Mouse (Mus musculus) layer of hippocampus, postnatal 36 days (tissue): Measurements from ENCODE around the gene Usp49. TPM values are rescaled to one million over a fixed set of nuclear protein-coding genes. Genes with fewer than 3 reads are reported as not detected.
A peak's percentile ranks its signal among the peaks of the same experiment; 100 is the strongest.
"Not testable (repeated sequence)": the region's sequence is repeated elsewhere in the genome, so short reads cannot be mapped to it uniquely, and the experiment has no call there.

Experiments
- DNase-seq, 2 experiments: peaks; one replicate each; pipeline ENCODE4 v3.0.0; 2022
- total RNA-seq, 2 experiments: library from RNA; stranded (reverse); gene quantifications; 2 replicates each; pipeline ENCODE4 v1.2.3; 2021

Usp49 gene
- 10 to 100 TPM; 10.5 to 11.5 TPM for total RNA-seq

DNA sequence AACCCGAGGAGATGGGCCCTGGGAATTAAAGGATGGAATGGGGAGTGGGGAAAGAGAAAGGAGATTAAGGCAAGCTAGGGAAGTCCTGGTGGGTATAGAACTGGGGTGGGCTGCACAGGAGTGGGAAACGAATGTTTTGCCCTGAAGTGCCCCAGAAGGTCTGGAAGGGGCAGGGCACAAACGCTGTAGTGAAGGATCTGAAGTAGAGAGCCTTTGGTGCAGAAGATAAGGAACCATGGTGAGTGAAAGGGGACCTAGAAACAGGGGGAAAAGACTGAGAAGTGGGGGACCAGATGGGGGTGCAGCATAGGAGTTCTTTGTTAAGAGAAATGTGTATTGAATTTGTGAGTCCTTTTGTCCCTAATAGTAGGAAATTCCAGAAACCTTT lies at the start of gene Usp49:
Gene Usp49 (plus strand): TSS at position 13 of the 388 bp plus-strand sequence.
- DNase-seq = no peak

DNA sequence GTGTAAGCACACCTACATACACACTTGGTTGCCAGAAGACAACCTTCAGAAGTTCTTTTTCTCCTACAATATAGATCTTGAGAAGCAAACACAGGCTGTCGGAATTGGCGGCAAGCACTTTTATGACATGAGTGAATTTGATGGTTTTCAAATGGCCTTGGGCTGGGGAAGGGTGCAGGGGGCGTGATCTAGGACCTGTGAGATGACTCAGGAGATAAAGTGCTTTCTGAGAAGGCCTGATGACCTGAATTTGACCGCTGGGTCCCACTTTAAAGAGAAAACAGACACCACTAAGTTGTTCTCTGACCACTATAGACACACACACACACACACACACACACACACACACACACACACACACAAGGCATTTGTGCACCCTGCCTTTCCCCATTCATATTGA lies 49.5 kb upstream of the Usp49 start:
- no peak for DNase-seq

DNA sequence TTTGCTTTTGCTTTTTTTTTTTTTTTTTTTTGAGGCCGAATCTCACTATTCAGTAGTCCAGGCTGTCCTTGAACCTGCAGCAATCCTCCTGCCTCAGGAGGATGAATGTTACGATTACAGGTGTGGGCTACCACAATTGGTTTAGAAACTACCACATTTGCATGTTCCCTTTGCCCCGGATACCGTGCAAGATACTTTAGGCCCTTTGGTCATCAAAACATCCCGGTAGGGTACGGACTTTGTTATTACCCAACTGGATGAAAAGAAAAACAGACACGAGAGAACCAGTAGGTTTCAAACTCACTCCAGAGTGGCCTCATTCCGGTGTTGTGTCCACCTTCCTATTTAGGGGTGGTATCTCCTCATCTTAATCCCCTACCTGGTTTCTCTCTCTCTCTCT lies 42.0 kb upstream of the Usp49 start:
- no peak for DNase-seq

DNA sequence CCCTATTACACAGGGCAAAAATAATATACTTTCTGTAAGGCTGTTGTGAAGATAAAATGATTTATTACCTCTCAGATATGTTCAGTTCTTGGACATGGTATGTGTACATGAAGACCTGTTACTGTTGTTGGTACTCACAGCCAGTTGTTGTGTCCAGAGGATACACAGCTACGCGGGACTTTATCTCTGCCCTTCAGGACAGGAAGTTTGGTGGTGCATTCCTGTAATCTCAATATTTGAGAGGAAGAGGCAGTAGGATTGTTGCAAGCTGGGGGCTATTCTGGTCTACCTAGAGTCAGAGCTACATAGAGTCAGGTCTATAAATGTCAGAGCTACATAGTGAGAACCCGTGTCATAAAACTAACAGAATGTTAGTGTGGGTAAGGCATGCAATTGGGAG lies 39.4 kb upstream of the Usp49 start:
- no peak for DNase-seq

DNA sequence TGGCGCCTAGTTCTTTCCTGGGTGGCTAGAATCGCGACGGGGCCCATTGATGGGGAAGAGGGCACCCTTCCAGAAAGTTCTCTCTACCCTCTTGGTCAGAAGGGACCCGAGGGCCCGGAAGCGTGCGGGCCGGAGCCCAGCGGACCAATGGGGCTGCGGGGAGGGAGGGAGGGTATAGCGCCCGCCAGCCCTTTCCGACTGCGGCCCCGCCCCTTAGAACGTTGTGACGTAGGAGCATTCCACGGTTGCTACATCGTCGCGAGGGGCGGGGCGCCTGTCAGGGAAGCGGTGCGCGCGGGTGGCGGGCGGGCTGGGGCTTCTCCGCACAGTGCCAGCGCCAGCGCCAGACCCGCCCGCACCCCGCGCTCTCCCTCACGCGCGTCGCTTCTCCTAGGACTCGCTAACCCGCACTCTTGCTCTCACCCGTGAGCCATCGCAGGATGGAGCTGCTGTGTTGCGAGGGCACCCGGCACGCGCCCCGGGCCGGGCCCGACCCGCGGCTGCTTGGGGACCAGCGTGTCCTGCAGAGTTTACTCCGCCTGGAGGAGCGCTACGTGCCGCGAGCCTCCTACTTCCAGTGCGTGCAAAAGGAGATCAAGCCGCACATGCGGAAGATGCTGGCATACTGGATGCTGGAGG lies 37.2 kb upstream of the Usp49 start:
- peak; percentile 86 to 89 for DNase-seq

DNA sequence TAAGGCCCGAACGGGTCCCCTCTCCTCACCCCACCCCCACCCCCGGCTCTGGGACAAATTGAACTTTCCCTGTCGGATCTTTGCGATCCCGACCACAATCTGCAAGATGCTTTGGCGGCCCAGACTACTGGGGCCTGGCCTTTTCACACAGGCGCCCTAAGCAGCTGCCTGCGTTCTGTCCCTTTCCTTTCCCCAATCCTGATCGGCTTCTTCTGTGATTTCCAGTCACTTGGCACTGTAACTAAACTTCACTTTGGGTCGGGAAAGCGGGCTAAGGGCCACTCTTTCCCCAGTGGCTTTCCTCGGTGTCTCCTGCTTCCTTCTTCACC lies 36.7 kb upstream of the Usp49 start:
- no peak for DNase-seq

DNA sequence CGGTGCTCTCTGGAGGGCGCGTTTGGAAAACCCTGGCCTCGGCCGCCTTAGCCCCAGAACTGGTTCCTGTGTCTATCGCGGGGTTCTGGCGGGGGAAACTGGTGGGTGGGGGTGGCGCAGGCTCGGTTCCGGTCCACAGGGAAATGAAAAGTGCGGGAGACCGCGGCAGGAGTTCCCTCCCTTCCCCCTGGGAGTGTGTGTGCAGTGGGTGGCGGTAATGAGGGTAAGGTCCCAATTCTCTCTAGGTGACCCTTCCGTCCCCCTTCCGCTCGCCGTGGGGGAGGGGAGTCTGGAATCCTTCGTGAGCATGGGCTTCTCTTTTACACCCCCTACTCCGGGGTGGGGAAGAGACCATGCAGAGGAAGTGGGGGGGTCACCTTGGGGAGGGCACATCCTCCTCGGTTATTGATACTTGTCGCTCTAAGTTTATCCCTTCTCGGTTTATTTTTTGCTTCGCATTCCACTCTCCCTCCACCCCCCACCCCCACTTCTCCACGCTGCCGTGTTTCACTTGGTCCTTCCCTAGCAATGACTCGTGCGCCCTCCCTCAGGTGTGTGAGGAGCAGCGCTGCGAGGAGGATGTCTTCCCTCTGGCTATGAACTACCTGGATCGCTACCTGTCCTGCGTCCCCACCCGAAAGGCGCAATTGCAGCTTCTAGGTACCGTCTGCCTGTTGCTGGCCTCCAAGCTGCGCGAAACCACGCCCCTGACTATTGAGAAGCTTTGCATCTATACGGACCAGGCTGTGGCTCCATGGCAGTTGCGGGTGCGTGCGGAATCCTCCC lies 36.1 kb upstream of the Usp49 start:
- DNase-seq = peak in 1 of 2 experiments; percentile 31

DNA sequence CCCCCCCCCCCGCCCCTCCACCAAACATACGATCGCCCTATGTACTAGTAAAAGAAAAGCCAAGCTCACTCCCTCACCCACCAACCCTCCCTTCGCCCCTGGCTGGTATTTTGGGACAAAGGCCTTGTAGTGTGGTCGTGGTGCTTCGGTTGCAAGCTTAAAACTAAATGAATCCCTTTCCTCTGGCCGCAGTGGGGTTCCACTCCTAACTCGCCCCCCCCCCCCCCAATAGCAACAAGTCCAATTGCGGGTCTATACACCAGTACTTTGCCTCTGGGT lies 35.6 kb upstream of the Usp49 start:
- DNase-seq = no peak

DNA sequence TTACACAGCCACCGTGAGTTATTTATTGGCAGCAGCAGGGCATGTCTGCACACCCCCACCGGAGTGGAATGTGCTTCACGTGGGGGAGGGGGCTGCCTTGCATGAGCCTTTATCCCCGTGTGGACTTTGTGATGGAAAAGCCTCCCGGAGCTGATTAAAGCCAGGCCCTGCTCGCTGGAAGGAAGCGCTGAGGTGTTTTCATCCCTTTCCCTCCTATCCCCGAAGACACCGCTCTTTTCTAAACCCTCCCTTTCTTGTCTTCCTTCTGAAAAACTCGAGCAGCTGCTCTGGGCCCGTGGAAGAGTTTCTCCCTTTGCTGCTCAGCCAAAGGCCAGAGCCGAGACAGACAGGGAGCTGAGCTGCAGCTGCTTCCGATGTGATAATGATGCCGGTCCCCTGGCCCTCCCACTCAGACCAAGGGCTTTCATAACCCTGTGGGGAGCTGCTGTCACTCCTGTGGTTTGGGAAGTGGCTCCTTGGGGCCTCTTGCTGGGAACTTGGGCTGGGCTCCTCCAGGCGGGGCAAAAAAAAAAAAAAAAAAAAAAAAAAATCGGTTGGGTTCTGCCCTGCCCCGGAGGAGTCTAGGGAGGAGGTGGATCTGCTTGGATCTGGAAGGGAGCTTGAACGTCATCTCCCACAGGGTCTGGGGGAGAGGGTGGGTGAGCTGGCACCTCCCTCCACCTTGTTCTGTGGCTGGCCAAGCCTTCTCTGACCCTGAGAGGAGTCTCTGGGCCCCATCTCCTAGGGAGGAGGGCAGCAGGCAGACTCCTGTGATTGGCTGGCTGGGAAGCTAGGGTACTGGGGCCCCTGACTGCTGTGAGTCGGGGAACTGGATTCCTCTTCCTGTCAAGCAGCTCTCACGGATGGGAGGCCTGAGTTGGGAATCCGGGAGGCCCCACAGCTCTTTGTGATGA lies 35.0 kb upstream of the Usp49 start:
- DNase-seq = no peak

DNA sequence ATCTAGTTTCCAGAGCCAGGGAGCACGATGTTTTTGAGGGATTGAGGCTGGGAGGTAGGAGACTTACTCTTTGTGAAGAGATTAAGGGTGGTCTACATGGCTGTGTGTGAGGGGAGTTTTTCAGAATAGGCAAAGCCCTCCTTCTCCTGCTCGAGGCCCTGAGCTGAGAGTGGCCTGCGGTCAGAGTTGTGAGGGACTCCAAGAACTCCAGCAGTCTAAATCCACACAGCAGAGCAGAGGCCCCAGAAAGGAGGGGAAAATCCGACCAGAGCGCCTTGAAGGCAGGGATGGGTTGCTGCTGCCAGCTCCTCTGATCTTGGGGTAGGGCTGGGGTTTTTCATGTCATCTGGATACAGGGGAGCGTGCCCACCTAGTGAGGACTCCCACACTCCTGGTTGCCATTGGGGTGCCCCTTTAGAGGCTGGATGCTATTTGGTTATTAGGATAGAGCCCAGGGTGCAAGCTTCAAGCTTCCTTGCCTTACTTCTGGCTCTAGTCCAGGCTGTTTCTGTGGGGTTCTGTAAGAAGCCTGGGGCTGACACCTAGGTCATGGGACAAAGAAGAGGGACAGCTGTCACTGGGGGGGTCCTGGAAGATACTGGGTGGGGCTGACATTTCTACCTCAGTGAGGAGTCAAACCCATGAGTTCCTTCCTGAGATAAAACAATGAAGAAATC lies 34.2 kb upstream of the Usp49 start:
- DNase-seq = no peak

DNA sequence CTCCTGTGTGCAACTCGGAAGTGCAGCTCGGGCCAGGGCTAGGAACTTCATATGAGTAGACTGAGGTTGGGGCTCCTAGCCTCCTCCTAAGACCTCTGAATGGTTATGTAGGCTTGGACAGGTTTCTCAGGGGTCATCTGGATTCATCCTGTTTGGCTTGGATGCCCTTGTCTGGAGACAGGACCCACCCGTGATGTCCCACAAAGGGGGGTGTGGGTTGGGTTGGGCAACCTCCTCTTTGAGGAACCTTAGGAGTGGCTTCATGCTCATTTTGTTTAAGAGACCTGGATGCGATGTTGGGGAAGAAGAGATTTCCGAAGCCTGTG lies 33.7 kb upstream of the Usp49 start:
- DNase-seq = no peak

DNA sequence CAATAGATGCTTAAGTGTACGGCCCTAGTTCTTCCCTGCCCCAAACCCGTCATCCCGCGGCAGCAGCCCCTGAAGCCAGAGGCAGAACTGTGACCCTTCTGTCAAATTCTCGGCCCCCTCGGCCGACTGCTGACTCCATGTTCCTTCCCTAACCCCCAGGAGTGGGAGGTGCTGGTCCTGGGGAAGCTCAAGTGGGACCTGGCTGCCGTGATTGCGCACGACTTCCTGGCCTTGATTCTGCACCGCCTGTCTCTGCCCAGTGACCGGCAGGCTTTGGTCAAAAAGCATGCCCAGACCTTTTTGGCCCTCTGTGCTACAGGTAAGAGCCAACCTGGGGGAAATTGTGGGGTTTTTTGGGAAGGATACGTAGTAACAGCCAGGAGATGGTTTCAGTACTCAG lies 33.2 kb upstream of the Usp49 start:
- no peak for DNase-seq

DNA sequence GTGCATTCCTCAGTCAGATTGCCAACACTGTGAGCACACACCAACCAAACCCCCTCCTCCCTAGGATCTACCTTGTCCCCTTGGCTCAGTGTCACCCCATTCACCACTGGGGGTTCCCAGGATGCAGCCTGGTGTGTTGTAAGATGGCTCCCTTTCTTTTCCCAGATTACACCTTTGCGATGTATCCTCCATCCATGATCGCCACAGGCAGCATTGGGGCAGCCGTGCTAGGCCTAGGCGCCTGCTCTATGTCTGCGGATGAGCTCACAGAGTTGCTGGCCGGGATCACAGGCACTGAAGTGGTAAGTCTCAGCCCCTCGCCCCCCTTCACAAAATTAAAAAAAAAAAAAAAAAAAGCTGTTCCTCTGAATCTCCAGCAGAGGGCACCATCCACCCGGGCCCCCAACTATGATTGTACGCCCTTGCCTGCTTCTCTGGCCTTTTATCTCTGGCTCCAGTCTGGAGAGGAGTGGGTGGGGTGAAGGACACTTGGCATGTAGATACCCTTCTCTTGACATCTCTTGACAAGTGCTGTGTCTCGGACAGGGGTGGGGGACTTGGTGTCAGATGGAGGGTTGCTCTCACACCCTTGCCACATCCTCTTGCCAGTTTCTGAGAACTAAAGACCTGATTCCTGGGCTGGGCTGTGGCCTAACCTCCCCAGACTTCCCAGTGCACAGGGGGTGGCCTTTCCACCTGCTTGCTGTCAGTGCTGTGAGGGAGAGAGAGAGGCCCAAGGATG lies 32.5 kb upstream of the Usp49 start:
- DNase-seq = peak in 1 of 2 experiments; percentile 29

DNA sequence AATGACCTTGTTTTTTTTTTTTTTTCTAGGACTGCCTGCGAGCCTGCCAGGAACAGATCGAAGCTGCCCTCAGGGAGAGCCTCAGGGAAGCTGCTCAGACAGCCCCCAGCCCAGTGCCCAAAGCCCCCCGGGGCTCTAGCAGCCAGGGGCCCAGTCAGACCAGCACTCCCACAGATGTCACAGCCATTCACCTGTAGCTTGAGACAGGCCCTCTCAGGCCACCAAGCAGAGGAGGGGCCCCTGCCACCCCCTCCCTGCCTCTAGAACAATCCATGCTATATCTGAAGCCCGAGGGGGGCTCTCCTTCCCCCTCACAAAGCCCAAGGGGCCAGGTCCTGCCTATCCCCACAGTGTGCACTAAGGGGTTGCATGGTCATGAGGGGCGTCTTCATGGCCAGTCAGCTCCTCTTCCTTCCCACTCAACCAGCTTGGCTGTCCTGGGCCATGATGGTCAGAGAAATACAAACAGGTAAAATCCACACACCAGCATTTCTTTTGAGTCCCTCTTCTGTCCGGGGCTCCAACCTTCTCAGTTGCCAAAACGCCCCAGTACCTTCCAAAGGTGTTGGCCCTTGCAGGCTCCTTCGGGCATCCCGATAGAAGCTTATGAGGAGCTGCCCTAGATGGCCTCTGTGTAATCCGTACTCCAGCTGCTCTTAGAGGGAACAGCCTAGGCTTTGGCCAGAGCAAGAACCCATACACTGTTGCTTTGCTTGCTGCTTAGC lies 31.7 kb upstream of the Usp49 start:
- DNase-seq = not testable (repeated sequence)

DNA sequence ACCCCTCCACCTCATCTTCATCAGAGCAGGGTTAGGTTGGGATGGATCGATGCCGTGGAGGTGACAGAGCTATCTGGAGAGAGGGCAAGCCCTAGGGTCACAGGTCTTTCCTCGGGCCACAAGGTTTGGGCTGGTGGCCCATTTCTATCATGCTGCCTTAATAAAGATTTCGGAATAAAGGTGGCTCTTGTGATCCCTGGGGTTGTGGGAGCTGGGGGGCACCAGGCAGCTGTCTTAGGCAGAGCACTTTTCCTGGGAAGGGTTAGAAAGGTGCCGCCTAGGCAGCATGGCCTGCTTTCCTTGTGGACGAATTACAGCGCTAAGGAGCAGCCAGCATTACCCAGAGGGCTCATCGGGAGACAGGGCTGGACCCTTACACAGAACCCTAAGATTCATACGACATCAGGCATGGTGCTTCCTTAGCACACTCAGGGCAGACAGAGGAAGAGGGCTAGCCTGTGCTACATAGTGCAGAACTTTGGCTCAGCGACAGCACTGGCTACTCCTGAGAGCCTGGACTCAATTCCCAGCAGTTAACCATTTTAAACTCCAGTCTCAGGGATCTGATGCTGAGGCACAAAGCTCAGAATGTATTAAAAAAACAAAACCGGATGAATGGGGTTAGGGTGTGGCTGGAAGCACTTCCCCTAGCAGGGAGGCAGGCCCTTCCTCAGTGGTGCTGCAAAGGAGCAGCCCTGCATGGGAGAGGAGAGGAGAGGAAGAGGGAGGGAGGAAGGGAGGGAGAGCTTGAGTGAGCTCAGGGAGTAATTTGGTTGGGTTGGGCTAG lies 30.8 kb upstream of the Usp49 start:
- no peak for DNase-seq

DNA sequence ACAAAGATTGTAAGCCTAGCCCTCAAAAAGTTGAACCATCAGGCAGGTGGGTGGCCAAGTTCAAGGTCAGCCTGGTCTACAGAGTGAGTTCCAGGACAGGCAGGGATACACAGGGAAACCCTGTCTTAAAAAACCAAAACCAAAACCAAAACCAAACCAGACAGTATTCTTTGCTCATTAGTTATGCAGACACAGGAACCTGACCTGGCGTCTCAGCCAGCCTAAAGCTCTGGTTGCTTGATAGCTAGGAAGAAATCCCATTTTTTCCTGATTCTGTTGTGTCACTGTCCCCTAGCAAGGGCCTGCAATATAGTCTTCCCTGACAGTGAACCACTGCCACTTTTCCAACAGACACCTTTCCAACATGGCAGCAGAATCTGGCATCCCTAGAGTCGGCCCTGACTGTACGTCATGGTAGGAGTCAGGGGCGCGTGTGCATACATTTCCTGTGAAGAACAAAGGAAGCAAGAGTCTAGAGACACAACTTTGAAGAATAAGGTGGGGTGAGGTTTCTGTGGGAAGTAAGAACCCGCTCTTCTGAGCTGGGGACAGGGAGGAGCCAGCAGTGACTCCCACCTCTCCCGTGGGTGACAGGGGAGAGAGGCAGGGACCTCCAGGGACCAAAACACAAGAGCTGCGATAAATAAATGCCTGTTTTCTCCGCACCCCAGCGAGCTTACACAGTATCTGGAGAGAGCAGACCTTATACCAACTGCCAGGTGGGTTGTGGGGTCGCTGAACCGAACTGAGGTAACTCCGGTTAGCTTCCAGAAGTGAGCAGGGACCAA lies 29.7 kb upstream of the Usp49 start:
- no peak for DNase-seq

DNA sequence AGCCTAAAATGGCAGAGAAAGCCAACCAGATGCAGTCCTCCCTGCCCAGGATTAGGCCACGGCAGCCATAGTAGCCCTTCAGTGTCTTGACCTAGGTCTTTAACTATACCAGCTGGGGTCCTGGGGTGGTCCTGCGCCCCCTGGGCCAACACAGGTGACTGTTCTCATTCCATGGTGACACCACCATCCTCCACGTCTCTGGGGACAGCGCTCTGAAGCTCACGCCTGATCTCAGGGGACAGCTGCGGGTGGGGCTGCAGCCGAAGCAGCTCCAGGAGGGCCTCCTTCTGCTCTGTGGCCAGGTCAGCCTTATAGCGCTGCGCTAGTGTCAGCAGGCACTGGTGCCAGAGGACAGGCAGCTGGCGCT lies 29.1 kb upstream of the Usp49 start:
- DNase-seq = no peak

DNA sequence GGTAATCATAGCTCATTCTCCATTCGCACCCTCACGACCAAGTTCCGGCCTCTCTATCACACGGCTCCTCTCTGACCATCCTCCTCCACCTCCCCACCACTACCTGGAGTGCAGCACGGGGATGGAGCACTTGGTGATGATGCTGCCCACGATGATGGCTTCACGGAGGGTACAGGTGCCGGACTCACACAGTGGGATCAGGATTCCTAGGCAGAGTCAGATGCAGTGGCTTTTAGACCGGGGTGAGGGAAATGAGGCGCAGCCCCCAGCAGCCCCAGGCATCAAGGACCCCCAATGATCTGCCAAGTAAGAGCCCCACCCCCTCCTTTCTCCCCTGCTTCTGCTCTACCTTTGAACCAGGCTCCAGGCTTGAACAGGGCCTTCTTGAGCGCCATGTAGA lies 28.2 kb upstream of the Usp49 start:
- no peak for DNase-seq

DNA sequence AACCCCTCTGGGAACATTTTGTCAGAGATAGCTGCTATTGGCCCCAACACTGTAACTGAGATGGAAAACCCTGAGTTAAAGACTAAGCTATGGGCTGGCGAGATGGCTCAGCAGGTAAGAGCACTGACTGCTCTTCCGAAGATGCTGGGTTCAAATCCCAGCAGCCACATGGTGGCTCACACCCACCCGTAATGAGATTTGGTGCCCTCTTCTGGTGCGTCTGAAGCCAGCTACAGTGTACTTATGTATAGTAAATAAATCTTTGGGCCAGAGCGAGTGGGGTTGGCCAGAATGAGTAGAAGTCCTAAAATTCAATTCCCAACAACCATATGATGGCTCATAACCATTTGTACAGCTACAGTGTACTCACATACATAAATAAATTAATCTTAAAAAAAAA lies 24.3 kb upstream of the Usp49 start:
- DNase-seq = no peak

DNA sequence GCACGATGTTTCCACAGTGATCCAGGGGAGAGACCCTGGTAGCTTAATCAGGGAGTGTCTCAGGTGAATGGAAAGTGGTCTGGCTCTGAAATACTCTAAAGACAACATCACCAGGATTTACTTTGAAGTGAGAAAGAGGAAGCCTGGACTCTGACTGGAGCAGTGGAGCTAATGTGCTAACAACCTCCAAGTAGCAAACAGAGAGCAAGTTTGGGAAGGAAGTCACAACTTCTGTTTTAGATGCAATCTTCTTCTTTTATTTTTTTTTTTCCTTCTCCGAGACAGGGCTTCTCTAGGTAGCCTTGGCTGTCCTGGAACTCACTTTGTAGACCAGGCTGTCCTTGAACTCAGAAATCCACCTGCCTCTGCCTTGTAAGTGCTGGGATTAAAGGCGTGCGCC lies 21.3 kb upstream of the Usp49 start:
- DNase-seq = no peak
